Mouse (Mus musculus) retina, postnatal 1 day (tissue): ENCODE results near the gene Myocos.
"Not testable (repeated sequence)": the region's sequence is repeated elsewhere in the genome, so short reads cannot be mapped to it uniquely, and the experiment has no call there.

Experiments
- DNase-seq: peaks from one replicate; pipeline ENCODE4 v3.0.0-alpha.2; 2012

Gene Myocos

DNA sequence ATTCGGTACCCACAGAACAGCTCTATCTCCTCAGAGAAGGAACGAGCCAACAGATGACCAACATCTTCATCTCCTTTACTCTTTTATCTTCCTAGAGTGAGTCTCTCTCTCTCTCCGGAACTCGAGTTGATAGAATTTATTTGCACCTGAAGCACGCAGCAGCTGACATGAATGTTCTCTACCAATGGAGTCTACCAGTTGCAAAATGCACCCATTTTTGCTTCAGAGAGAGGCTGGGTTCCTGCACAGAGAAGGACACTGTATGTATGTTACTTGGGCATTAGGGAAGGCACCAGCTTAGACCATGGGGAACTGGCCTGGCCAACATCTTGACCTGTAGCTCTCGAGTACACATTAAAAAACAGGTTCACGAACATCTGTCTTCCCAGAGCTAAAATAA, at the start of gene Myocos:
Myocos (minus strand) TSS at position 101 of the 400 bp plus-strand sequence.
- DNase-seq = no peak

DNA sequence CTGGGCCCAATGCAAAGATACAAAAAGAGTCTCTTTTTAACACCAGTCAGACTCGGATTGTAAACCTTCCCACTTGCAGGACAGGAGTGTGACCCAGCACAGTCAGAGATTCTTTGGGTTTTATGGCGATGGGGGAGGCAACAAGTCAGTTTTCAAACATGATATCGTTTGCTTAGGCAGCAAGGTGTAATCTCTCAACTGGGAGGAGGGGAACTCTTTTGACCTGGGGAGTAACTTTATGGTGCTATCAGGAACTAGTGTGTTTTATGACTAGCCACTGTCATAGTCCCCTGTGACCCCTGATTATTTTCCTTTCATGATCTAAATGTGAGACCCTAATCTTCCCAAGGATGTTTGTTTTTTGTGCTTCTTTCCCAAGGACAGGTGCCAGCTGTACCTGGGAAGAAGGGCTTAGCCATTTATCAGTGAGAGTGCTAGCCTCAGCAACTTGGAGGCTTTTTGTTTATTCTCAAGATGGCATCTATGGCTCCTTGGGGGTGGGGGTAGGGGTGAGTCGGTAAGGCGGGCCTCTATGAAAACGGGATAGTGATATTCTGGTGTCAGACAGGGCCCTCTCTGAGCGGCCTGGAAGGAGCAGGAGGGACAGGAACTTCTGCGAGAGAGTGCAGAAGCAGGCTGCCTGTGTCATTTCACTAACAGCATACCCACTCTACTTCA, 42.5 kb upstream of the Myocos start:
- no peak for DNase-seq

DNA sequence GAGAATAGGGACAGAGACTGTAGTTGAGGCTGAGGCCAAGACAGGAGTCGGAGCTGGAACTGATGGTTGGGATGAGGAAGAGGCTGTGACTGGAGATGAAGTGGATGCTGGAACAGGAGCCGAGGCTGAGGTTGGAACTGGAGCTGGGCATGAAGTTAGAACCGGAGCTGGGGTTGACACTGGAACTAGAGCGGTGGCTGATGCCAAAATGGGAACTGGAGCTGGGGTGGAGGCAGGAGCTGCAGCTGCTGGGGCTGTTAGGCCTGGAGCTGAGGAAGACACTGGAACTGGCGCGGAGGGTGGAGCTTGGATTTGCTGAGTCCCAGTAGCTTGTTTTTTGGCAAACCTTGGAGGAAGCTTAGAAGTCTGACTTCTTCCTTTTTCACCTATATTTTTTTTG, 39.8 kb upstream of the Myocos start:
- no peak for DNase-seq

DNA sequence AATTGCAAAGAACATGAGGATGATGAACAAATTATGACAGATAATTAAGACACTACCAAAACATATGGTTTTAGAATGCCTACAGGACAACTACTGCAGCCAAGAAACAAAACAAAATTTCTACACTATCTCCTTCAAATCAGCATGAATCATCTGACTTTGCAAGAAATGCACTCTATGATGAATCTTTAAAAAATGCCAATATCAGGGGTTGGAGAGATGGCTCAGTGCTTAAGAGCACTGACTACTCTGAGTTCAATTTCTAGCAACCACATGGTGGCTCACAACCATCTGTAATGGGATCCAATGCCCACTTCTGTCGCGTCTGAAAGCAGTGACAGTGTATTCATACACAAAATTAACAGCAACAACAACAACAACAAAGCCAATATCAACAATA, 35.7 kb upstream of the Myocos start:
- no peak for DNase-seq

DNA sequence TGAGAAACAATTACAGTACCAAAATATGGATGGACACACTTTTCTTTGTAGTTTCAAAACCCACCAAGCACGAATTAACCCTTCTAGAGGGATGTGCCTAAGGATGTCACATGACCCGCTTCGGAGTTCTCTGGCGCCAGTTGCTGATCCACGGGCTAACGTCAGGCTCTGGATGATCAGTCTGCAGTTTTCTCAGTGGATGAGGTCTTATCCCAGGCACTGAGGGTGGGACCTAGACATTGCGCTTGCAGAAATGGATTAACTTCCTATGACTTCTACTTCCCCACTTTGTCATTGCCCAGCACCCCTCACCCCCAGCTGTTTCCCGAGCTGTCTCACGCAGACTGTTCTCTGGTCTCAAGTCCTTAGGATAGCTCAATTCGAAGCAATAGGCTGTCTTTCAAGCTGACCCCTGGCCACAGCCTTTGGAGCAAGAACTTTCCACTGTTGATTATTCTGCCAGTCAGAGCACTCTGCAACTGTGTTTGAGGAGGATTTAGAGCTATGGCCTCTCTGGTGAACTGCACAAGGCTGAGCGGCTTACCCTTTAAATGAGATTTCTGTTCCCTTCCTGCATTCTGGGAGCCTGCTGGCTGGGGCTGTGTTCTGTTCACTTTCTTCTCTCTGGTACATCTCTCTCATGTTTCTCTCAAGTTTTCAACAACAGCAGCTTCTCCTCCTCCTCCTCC, 7.6 kb upstream of the Myocos start:
- no peak for DNase-seq

DNA sequence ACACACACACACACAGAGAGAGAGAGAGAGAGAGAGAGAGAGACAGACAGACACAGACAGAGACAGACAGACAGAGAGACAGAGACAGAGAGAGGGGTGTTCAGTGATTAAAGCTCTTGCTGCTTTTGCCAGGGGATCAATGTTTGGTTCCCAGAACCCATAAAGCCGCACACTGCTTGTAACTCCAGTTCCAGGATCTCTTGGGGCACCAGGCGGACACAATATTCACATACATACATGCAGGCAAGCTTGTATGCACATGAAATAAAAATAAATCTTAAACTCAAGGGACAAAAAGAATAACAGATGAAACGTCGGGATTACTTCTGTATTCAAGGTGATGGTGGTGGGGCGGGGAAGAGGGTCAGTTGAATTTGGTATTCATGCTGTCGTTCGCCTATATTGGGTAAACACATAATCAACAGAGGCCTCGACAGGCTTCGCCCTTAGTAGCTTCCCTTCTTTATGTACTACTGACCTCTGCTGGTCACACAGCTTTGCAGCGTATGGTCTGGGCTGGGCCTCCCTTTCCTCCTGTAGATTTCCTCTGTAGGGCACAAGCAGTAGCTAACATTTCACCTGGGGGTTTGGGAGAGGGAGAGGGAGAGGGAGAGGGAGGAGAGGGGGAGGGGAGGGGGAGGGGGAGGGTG, 6.9 kb upstream of the Myocos start:
- DNase-seq = peak; percentile 92

DNA sequence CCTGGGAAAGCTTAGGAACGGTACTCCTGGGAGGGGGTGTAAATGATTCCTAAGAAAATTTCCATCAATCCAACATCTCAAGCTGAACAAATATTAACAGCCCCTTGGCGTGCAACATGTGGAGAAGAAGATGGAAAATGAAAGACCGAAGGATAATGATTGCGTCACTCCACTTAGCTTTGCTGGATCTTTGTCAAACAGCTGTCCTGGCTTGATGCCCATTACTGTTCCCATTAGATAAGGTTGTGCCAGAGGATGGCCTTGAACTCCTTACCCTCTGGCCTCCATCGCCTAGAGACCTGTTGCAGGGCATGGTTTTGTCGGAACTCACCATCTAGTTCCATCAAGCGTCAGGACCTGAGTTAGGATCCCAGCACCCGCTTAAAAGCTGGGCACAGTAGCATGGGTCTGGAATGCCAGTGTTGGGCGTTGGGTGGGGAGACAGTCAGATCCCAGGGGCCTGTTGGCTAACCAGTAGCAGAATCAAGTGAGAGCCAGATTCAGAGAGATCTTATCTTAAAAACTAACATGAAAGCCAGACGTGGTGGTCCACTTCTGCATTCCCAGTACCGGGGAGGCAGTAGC, 2.3 kb upstream of the Myocos start:
- no peak for DNase-seq

DNA sequence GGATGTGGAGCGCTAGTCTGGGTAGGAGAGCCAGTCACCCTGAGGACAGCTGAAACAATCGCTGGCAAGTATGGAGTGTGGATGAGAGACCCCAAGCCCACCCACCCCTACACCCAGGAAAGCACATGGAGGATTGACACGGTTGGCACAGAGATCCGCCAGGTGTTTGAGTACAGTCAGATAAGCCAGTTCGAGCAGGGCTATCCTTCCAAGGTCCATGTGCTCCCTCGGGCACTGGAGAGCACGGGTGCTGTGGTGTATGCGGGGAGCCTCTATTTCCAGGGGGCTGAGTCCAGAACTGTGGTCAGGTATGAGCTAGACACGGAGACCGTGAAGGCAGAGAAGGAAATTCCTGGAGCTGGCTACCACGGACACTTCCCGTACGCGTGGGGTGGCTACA, 9.6 kb downstream of the Myocos start:
- DNase-seq = no peak

DNA sequence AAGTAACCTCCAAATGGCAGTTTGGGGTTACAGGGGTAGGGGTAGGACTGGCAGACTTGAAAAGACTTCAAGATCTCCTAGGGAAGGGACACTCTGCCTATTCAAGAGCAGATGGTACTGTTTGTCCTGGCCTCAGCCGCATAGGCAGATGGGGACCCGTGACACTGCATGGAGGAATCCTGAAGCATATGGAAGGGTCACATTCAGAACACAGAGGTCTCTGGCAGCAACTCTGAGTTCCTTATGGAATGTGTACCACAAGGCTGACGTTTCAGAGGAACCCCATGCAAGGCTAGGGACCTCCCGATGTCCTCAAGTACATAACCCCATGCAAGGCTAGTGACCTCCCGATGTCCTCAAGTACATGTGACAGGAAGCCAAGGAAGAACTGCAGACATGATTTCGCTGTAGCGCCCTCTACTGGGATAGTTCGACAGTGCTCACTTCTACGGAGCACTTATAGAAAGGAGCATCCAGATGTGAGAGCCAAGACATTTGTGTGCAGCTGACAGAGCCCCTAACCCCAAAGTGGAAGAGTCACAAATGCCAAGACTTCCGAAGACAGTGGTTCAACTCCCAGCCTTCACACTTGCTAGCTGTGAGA, 11.8 kb downstream of the Myocos start:
- no peak for DNase-seq

DNA sequence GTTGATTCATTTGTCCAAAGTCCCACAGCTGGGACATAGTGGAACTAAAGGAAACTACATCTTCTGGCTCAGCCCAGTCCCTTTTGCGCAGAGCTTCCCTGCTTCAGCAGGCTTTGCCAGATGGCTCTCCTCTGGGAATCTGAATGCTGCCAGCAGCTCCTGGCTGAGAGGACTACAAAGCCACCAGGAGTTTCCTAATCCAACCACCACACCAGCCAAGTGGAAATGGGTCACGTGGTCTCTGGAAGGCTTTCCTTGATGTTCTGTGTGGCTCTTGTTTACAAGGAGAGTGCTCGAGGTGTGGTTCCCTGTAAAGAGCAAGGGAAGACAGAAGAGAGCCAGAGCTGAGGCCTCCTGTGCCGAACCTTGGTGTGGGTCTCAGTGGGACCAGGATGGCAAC, 14.3 kb downstream of the Myocos start:
- DNase-seq = no peak

DNA sequence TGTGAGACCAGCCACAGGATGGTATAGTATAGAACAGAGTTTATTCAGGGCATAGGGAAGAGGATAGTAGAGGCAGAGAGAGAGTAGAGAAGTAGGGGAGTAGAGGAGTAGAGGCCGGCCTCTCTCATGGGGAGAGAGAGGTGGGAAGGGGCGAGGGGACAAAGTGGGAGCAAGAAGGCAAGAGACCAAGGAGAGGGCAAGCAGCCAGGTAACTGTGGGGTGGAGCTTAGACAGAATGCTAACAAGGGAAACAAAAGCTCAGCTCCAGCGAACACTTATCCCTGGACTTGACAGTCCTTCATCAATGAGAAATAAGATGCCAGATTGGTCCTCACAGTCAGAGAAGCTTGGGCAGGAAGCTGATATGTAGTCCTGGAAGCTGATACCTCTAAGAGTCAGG, 15.4 kb downstream of the Myocos start:
- no peak for DNase-seq

DNA sequence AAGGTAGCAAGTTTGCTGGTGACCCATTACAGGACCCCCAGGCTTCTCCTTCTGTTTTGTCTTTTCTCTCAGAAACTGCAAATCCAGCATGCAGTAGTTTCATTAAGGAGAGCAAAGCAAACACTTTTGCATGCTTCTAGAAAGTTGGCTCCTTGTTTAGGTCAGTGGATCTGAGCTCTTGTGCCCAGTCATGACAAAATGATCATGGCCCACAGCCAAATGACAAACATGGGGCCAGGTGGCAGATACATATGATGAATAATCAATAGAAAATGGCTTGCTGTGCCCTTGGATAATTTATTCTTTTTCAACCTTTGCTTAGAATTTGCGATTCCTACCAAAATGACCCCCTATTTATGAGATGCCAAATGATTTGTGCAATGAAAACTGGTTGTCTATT, 18.2 kb downstream of the Myocos start:
- no peak for DNase-seq

DNA sequence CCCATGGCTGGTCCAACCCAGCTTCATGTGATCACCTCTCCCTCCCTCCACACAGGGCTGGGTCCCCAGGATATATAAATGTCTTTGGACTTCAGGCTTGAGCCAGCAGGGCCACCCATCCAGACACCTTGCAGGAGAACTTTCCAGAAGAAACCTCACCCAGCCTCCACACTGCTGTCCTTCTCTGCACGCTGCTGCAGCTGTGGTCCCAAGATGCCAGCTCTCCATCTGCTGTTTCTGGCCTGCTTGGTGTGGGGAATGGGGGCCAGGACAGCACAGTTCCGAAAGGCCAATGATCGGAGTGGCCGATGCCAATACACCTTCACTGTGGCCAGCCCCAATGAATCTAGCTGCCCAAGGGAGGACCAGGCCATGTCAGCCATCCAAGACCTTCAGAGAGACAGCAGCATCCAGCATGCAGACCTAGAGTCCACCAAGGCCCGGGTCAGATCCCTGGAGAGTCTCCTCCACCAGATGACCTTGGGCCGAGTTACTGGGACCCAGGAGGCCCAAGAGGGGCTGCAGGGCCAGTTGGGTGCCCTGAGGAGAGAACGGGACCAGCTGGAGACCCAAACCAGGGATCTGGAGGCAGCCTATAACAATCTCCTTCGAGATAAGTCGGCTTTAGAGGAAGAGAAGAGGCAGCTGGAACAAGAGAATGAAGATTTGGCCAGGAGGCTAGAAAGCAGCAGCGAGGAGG, 18.8 kb downstream of the Myocos start, which contains the start of gene Myoc:
Myoc (plus strand) TSS at position 105 of the 700 bp plus-strand sequence.
- DNase-seq = no peak

DNA sequence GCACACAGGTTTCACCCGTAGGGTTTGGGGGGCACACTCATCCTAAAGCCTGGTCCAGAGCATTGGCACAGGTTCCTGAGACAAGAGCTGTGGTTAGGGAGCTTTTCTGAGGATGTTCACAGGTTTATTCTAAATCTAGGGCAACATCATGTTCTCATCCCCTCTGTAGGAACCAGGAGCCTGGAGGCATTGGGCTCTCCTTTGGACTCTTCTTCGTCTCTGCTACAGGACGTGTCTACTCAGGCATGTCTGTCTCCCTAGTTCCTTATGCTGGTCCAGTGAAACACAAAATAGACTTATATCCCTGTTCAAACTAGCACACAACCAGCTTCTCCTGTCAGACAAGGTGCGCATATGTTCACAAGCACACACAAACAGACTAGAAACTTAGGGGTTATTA, 19.5 kb downstream of the Myocos start:
- no peak for DNase-seq

DNA sequence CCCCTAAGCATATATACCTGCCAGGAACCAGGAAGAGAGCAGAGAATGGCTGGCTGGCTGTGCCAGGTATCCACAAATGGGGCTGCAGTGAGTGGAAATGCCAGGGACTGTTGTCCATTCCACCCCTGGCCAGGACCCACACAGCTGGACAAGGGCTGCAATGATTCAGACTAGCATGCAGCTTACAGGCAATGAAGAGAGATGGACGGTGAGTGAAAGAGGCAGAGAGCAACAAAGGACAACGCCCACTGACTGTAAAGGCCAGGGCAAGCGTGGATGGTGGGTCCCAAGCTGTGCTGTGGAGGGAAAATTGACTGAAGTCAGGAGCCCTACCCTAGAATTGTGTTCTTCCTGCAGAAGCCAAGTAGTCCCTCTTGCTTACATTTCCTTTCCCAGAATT, 21.5 kb downstream of the Myocos start:
- no peak for DNase-seq

DNA sequence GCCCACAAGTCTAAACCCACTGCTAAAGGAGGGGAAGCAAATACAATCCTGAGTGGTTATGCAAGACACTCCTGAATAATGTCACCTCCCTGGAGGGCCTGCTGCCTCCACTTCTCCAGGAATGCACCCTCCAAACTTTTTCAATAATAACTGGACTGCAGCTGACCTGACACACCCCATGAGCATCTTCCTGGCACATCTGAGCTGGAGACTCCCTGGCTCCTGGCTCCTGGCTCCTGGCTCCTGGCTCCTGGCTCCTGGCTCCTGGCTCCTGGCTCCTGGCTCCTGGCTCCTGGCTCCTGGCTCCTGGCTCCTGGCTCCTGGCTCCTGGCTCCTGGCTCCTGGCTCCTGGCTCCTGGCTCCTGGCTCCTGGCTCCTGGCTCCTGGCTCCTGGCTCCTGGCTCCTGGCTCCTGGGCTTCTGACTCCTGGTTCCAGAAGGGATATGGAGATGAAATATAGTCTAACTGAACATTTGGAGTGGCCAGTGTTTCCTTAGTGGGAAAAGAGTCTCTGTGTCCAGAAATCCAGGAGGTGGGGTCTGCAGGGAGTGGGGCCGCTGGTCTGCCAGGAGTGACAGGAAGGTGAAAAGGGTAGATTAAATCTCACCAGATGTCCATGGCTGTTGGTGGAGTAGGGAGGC, 22.6 kb downstream of the Myocos start:
- DNase-seq = not testable (repeated sequence)

DNA sequence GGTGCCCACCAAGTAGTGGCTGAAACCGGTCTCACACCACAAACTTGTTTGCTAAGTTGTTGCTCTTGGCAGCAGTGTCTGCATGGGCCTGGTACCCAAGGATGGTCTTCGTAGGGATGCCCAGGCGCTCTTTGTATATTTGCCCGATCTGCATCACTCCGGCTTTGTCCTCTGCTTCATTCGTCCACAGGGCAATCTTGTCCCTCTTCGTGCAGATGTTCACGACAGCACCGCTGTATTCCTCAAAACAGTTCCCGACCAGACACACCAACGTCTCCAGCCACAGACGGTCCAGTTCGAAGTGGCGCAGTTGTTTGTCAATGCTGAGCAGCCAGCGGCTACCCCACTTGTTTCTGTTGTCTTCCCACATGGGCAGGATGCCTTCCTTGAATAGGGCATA, 29.7 kb downstream of the Myocos start:
- DNase-seq = not testable (repeated sequence)

DNA sequence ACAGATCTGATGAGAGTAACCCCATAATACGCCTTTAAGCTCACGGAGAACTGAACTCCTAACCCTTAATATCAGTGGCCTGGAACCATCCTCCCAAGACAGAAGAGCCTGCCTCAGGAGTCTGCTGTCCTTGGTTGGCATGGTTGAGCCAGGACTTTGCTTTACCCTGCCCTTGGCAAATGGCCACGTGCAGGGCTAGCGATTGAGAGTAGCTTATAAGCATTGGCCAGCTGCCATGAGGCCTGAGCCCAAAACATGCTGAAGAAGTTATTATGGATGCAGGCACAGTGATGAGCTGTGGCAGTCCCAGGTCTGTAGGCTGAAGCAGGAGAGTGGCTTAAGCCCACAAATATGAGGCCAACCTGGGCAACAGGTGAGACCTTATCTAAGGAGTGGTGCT, 30.2 kb downstream of the Myocos start:
- not testable (repeated sequence) for DNase-seq

DNA sequence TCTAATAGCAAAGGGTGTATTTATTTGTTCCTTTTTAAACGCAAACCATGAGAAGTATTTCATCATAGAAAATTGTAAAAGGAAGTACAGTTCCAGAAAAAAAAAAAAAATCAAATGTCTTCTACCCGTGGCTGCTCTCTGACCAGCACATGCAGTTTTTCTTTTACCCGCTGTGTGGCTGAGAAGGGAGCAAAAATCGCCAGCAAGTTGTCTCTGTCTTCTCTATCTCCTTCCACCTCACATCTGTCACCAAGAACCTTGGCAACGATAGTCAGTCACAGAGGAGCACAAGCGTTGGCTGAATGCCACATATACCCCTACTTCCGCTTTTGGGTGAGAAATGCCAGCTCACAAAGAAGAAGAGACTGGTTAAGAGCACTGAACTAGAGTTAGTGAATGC, 32.8 kb downstream of the Myocos start:
- DNase-seq = no peak

DNA sequence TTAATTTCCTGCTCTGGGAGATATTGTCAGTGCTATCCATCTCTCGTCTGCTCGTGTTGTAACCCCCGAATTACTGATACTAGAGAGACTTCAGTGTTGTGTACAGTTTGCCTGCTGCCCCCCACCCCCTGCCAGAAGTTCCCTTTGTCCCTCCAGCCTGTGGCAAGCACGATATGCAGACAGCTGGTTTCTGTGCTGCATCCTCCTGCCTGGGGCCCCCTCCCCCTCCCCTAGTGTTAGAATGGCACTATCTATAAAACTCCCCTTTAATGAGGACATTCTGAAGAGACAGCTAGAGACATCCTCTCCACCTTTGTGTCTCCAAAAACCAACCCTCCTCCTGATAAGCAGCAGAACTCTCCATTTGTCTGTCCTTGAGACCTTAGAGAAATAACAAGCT, 34.1 kb downstream of the Myocos start:
- DNase-seq = no peak

DNA sequence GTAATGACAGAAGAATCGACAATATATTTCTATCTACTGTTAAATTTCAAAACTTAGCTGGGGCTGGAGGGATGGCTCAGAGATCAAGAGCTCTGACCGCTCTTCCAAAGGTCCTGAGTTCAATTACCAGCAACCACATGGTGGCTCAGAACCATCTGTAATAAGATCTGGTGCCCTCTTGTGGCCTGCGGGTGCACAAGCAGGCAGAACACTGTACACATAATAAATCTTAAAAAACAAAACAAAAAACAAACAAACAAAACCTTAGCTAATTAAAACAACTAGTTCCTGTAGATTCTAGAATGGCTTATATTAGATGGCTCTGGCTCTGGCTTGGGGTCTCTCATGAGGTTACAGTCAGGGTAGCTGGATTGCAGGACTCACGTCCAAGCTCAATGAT, 37.5 kb downstream of the Myocos start:
- no peak for DNase-seq

DNA sequence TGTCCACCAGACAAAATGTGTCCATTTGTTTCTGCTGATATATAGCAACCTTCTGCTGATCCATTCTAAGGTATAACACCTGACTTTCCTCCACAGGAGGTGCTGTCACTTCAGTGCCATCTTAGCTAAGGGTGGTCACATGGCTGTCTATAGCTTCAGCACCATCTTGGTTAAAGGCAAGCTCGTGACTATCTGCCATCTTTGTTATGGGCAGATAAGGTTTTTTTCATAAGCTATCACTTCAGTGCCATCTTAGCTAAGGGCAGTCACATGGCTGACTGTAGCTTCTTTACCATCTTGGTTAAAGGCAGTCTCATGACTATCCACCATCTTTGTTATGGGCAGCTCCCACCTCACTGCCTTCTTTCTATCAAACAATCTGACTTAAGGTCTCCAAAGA, 42.5 kb downstream of the Myocos start:
- DNase-seq = peak; percentile 78
